Mouse (Mus musculus) testis, postnatal 10 days (tissue): ENCODE measurements at regions not wholly inside any gene's neighbourhood (a gene's known extent, or its start where the extent isn't known, plus 50 kb on each side); places are given as distances from the start of the nearest gene placed in this dataset.

Experiments used
- DNase-seq: peaks from one replicate; pipeline ENCODE4 v3.0.0; 2021; ENCODE audit warnings: low spot score

- DNase-seq, result no peak
Observed at GRCm38 (mm10) chr10:121150668-121151067, 116.9 kb downstream of the Wif1 start.

GRCm38 (mm10) chr10:121153625-121154024 lies 119.9 kb downstream of the Wif1 start:
- DNase-seq, result no peak

GRCm38 (mm10) chr10:121160499-121160898 lies 126.7 kb downstream of the Wif1 start:
- no peak for DNase-seq

- peak; percentile 43 for DNase-seq
Observed at GRCm38 (mm10) chr10:121161201-121161600, 127.4 kb downstream of the Wif1 start.

GRCm38 (mm10) chr10:121174022-121174421 lies 140.3 kb downstream of the Wif1 start:
- no peak for DNase-seq

- DNase-seq, result no peak
Observed at GRCm38 (mm10) chr10:121189139-121189538, 155.4 kb downstream of the Wif1 start.

GRCm38 (mm10) chr10:121199236-121199635 lies 151.8 kb downstream of the Tbc1d30 start:
- DNase-seq, result peak; percentile 7

- peak; percentile 38 for DNase-seq
Observed at GRCm38 (mm10) chr10:121202531-121202930, 148.5 kb downstream of the Tbc1d30 start.

- DNase-seq, result peak; percentile 11
Observed at GRCm38 (mm10) chr10:121205551-121205950, 145.5 kb downstream of the Tbc1d30 start.

GRCm38 (mm10) chr10:121206002-121206742 lies 144.9 kb downstream of the Tbc1d30 start:
- DNase-seq, result peak; percentile 52

GRCm38 (mm10) chr10:121206743-121207039 lies 144.4 kb downstream of the Tbc1d30 start:
- no peak for DNase-seq
